Mouse (Mus musculus) C3H10T1/2 (cell line): ENCODE data around the gene Cebpzos. TPM values are rescaled to one million over a fixed set of nuclear protein-coding genes. Genes with fewer than 3 reads are reported as not detected.

Experiments used
- polyA plus RNA-seq, 2 experiments: library from polyadenylated mRNA; unstranded; fragments of >200 nt; fragmentation: generic; extraction: Trizol; gene quantifications; one replicate each; pipeline ENCODE4 v1.2.1; 2012; ENCODE audit warnings: missing spikeins in 2 of 2

The Cebpzos gene
- polyA plus RNA-seq, result 10 to 100 TPM in 1 of 2 experiments, 1 to 10 TPM in 1; 6.7 to 38.6 TPM

DNA sequence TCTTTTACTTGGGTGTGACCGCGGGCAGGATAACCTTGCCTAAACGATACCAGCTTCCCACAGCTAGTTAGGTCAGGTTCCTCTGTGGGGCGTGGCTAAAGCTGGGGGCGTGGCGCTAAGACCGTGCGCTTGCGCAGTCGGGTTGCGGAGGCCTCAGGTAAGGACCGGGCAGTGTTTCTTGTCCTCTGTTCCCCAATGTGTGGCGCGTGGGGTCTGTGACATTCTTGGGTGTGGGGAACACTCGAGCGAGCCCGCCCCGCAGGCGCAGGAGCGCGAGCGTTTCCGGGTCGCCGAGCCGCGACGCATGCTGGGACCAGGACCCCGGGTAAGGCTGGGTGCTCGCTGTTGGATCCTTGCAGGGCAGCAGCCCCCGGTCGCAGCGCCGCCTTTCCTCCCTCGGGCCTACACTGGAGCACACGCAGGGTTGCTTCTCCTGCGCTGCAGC is at the start of gene Cebpzos:
Gene Cebpzos, plus strand, starts transcription at position 132 of the 445 bp plus-strand sequence.

DNA sequence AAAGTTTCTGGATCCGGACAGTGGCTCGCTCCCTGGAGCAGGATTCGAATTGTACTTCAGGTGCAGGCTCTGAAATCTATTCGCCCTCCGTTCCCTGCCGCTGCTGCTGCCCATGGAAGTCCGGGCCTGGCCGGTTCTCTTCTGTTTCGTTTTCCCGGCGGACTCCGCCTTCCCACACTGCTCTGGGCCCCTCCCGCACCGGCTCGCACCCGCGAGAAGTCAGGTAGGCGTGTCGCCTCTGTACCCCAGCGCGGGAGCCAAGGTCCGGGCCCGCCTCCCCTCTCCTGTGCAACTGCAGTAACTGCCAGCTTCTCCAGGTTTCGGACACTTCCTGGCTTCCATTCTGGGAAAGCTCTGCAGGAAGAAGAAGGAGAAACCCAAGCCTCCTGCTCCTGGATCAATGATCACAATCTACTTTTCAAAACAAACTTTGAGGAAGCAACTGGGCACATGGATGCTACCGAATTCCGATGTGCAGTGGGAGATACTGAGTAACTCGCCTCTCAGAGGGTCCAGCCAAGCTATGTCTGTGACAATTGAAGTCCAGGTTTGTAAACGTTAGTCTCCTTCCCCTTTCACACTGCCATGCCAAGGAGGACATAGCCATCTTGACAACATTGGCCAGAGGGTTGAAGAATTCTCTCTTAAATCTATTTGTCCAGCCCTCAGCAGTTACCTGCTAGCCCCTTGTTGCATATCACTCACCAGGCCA is 33.7 kb upstream of the Cebpzos start, which contains the start of gene Eif2ak2:
Gene Eif2ak2, minus strand, starts transcription at position 173 of the 712 bp plus-strand sequence.

DNA sequence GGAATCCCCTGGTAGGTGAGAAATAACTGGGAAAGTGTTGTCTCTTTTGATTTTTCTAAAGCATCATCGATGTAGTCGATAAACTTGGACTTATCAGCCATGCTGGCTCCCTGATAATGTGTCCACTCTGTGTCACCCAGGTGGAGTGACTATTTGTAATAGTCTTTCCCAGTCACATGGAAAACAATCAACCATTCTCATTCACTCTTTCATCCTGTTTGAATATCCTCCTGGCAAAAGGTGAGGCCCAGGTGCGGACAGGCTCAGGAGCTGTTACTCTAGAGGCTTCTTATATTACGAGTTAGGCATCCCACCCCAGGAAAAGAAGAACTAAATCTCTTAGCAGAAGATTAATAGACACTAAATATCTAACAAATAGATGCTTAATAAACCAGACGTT is 9.4 kb upstream of the Cebpzos start, which contains the start of gene Sult6b1:
Gene Sult6b1, minus strand, starts transcription at position 101 of the 400 bp plus-strand sequence.

DNA sequence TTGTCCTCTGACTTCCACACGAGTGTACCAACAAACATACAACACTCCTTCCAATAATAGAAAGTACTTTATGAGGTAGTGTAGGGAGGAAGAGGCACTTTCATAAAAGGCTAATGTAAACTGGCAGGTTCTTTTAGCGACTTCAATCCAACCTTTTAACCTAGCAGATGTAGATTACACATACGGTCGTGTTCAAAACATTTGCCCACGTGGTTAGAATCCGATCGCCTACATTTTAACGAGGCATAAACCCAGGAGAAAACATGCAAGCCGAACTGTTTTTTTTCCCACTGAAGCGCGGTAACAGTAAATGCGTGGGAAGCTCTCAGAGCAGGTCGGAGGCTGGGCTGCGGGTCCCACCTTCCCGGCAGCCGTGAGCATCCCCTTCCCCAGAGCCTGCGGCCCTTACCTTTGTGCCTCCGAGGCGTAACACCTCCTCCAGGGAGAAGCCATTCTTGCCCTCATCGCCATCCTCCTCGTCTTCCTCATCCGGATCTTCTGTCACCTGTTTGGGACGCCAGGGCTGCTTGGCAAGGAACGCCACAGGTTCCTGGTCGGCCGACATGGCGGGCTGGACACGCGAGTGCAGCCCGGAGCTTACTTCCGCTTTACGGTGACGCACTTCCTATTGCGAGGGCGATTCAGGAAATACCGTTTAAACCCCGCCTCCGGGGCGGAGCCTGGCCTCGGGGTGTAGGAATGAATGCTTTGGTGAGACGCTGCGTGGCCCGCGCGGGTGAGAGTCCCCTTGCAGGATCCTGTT is 20.3 kb downstream of the Cebpzos start, which contains the start of the genes Cebpz and Ndufaf7:
Gene Cebpz, minus strand, starts transcription at position 601 of the 763 bp plus-strand sequence.
Gene Ndufaf7, plus strand, starts transcription at position 671 of the 763 bp plus-strand sequence.

Other genes starting within 250 kb of the Cebpzos start
- 1 to 10 TPM in 1 of 2 experiments, under 1 TPM in 1; 0.25 to 2.9 TPM for gene Strn, start 179.3 kb upstream of the Cebpzos start, polyA plus RNA-seq
- 10 to 100 TPM in 1 of 2 experiments, 1 to 10 TPM in 1; 2.5 to 18.9 TPM for gene Heatr5b, start 81.1 kb upstream of the Cebpzos start, polyA plus RNA-seq
- gene Gpatch11, start 80.9 kb upstream of the Cebpzos start, polyA plus RNA-seq, result 10 to 100 TPM in 1 of 2 experiments, 1 to 10 TPM in 1; 2.2 to 11.4 TPM
- gene Eif2ak2, start 33.9 kb upstream of the Cebpzos start, polyA plus RNA-seq, result 1 to 10 TPM in 1 of 2 experiments, under 1 TPM in 1; 0.61 to 7.2 TPM
- 1 to 10 TPM in 1 of 2 experiments, under 1 TPM in 1; 0.05 to 1.1 TPM for gene Sult6b1, start 9.5 kb upstream of the Cebpzos start, polyA plus RNA-seq
- 10 to 100 TPM in 1 of 2 experiments, 1 to 10 TPM in 1; 3.3 to 10.7 TPM for gene Cebpz, start 20.6 kb downstream of the Cebpzos start, polyA plus RNA-seq
- gene Ndufaf7, start 20.6 kb downstream of the Cebpzos start, polyA plus RNA-seq, result 10 to 100 TPM in 1 of 2 experiments, 1 to 10 TPM in 1; 9.6 to 25.1 TPM
- 10 to 100 TPM in 1 of 2 experiments, under 1 TPM in 1; 0.89 to 12.0 TPM for gene Prkd3, start 104.3 kb downstream of the Cebpzos start, polyA plus RNA-seq
- not detected for gene Qpct, start 135.4 kb downstream of the Cebpzos start, polyA plus RNA-seq